Mouse (Mus musculus) liver, postnatal 0 days (tissue): ENCODE data around the gene Ppp6r3. TPM values are rescaled to one million over a fixed set of nuclear protein-coding genes. Genes with fewer than 3 reads are reported as not detected.

Source experiments
- ATAC-seq: fragments of 200-750 bp; cut with Nextera tagmentation; 2 replicates; pipeline ENCODE4 v1.8.0; 2017; ENCODE audit warnings: mild to moderate bottlenecking, moderate library complexity
- DNase-seq: peaks from one replicate; pipeline ENCODE4 v3.0.0-alpha.2; 2016
- H3K27ac ChIP-seq: fragments of 300-500 bp; sonication (generic); 2 replicates; pipeline ENCODE4 v1.5.1; 2014; ENCODE audit warnings: antibody characterized with exemption, moderate library complexity, mild to moderate bottlenecking, low read depth
- H3K27me3 ChIP-seq: fragments of 300-500 bp; sonication (generic); 2 replicates; pipeline ENCODE4 v1.6.1; 2014; ENCODE audit warnings: low read length, control low read depth, mixed read lengths; ENCODE audit not compliant: insufficient read depth
- H3K36me3 ChIP-seq: fragments of 300-500 bp; sonication (generic); replicated peaks from 2 replicates; pipeline ENCODE4 v1.6.1; 2014; ENCODE audit warnings: mild to moderate bottlenecking, control low read depth, low read length, moderate library complexity, mixed read lengths; ENCODE audit not compliant: insufficient read depth
- H3K4me1 ChIP-seq: fragments of 300-500 bp; sonication (generic); 2 replicates; pipeline ENCODE4 v1.6.1; 2014; ENCODE audit warnings: antibody characterized with exemption, mild to moderate bottlenecking, control low read depth; ENCODE audit not compliant: insufficient read depth
- H3K4me2 ChIP-seq: fragments of 300-500 bp; sonication (generic); 2 replicates; pipeline ENCODE4 v1.6.1; 2014; ENCODE audit warnings: low read depth, mild to moderate bottlenecking, low read length, moderate library complexity, mixed read lengths
- H3K4me3 ChIP-seq: fragments of 300-500 bp; sonication (generic); 2 replicates; pipeline ENCODE4 v1.5.1; 2014; ENCODE audit warnings: low read depth, low read length
- H3K9ac ChIP-seq: fragments of 300-500 bp; sonication (generic); replicated peaks from 2 replicates; pipeline ENCODE4 v1.6.1; 2014; ENCODE audit warnings: mild to moderate bottlenecking, moderate library complexity
- H3K9me3 ChIP-seq: fragments of 300-500 bp; sonication (generic); 2 replicates; pipeline ENCODE4 v1.6.1; 2016; ENCODE audit warnings: mild to moderate bottlenecking, control low read depth, low read length, mixed read lengths
- CTCF ChIP-seq: sonication (generic); IDR thresholded peaks from 2 replicates; pipeline ENCODE4 v1.5.1; 2016; ENCODE audit warnings: antibody characterized with exemption, low read depth
- EP300 ChIP-seq: IDR thresholded peaks from 2 replicates; pipeline ENCODE4 v1.6.1; 2016; ENCODE audit warnings: antibody characterized with exemption, low read depth, mild to moderate bottlenecking
- WGBS: fragments of 180-500 bp; shearing (Covaris S2); extraction: QIAGEN DNeasy Blood & Tissue Kit; methylation state at CpG from one replicate; pipeline ENCODE4 v1.1.7; 2014; ENCODE audit not compliant: insufficient replicate concordance; 5-methylcytosine and 5-hydroxymethylcytosine counted together
- polyA plus RNA-seq: library from polyadenylated mRNA; unstranded; fragments of >200 nt; fragmentation: Nextera tagmentation; extraction: Ambion mirVana; gene quantifications from 2 replicates; pipeline ENCODE4 v1.2.1, GENCODE M21; 2015

The Ppp6r3 gene
- polyA plus RNA-seq, 1 experiment from 2014 or later: 16.4 TPM

DNA sequence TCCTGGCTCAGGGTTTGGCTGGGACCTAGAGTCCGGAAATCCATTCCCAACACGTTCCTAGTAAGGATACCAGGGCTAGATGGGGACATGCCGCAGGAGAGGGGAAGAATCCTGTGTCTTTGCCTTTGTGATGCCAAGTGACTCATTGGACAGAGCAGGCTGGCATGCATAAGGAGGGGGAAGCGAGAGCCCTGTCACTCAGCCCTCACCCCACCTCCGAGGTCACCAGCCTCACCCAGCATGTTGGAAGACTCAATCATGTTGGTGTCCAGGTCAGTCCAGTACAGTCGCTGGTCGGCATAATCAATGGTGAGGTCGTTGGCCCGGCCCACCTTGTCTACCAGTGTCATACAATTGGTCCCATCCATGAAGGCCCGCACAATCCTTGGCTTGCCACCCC, 38.4 kb upstream of the Ppp6r3 start:
- Histone ChIP-seq H3K36me3 (peaks cover 64% of the 10 kb centered on the region), H3K27me3 (no peaks in the 10 kb centered on the region), H3K27ac (no peak overlapping the region), H3K4me2 (no peak overlapping the region), H3K9ac (no peak overlapping the region), H3K9me3 (no peaks in the 10 kb centered on the region), H3K4me3 (no peak overlapping the region), H3K4me1 (no peaks in the 10 kb centered on the region; the same call in 1 of the 2 replicates)
- DNase-seq (no peak), ATAC-seq (peak; percentile 26; the same call in 1 of the 2 replicates)
- 79% methylated on average over 10 of the region's 10 CpGs for WGBS
- TF ChIP-seq EP300 (no peak), CTCF (no peak)

DNA sequence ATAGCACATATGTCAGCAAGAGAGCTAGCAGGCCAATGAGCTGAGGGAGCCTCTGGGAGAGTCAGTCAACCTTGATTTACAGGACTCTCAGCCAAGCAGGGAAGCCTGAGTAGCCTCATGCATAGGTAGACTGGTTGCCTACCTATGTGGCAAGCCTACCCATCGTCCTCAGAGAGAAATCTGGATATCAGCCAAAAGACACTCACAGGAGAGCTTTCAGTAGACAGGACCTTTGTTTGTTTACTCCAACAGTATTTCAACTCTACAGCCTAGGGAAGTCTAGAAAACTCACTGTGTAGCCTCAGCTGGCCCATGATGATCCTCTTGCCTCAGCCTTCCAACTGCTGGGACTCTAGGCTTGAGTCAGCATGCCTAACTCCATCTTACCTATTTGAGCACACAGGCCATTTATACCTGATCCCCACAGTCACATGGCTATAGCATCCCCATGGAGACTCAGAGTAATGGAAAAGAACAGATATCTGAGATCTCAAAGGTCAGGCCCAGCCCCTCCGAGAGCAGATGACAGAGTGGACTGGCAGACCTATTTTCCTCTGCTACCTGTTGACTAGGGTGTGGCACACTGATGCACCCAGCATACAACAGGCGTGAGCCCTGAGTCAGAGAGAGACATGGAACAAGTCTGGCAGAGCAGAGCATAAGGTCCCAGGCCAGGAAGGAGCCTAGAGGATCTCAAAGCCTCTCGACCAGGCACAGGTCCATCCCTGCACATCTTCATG, 37.2 kb upstream of the Ppp6r3 start:
- Histone ChIP-seq H3K4me1 (no peaks in the 10 kb centered on the region; the same call in 1 of the 2 replicates), H3K4me3 (no peak overlapping the region), H3K27ac (no peak overlapping the region), H3K9ac (no peak overlapping the region), H3K27me3 (no peaks in the 10 kb centered on the region), H3K9me3 (no peaks in the 10 kb centered on the region), H3K36me3 (peaks cover 59% of the 10 kb centered on the region), H3K4me2 (no peak overlapping the region)
- DNase-seq (no peak), ATAC-seq (peak; percentile 82)
- TF ChIP-seq CTCF (no peak), EP300 (no peak)
- WGBS: 62% methylated on average over 4 of the region's 4 CpGs

GRCm38 (mm10) chr19:3611730-3612129, 36.2 kb upstream of the Ppp6r3 start:
- H3K4me1 ChIP-seq: no peaks in the 10 kb centered on the region; the same call in 1 of the 2 replicates
- no peak overlapping the region for H3K4me3 ChIP-seq
- no peaks in the 10 kb centered on the region for H3K27me3 ChIP-seq
- ATAC-seq: no peak
- no peak overlapping the region for H3K4me2 ChIP-seq
- DNase-seq: no peak
- H3K27ac ChIP-seq: no peak overlapping the region
- no peaks in the 10 kb centered on the region for H3K9me3 ChIP-seq
- TF ChIP-seq CTCF (no peak), EP300 (no peak)
- H3K36me3 ChIP-seq: peaks cover 52% of the 10 kb centered on the region
- WGBS: 67% methylated on average over 8 of the region's 8 CpGs
- no peak overlapping the region for H3K9ac ChIP-seq

GRCm38 (mm10) chr19:3610886-3611285, 35.3 kb upstream of the Ppp6r3 start:
- TF ChIP-seq EP300 (no peak), CTCF (no peak)
- no peak overlapping the region for H3K4me3 ChIP-seq
- peaks cover 50% of the 10 kb centered on the region for H3K36me3 ChIP-seq
- H3K9me3 ChIP-seq: no peaks in the 10 kb centered on the region
- DNase-seq (no peak), ATAC-seq (no peak)
- H3K9ac ChIP-seq: no peak overlapping the region
- H3K4me2 ChIP-seq: no peak overlapping the region
- H3K27ac ChIP-seq: no peak overlapping the region
- WGBS: 95% methylated on average over 2 of the region's 2 CpGs
- no peaks in the 10 kb centered on the region for H3K27me3 ChIP-seq
- no peaks in the 10 kb centered on the region; the same call in 1 of the 2 replicates for H3K4me1 ChIP-seq

GRCm38 (mm10) chr19:3609826-3610225, 34.3 kb upstream of the Ppp6r3 start:
- H3K4me1 ChIP-seq: no peaks in the 10 kb centered on the region; the same call in 1 of the 2 replicates
- ATAC-seq: no peak
- 75% methylated on average over 10 of the region's 10 CpGs for WGBS
- no peak overlapping the region for H3K4me2 ChIP-seq
- H3K9ac ChIP-seq: no peak overlapping the region
- no peaks in the 10 kb centered on the region for H3K9me3 ChIP-seq
- DNase-seq: no peak
- TF ChIP-seq EP300: no peak
- no peak for TF ChIP-seq CTCF
- H3K27me3 ChIP-seq: no peaks in the 10 kb centered on the region
- no peak overlapping the region for H3K4me3 ChIP-seq
- peaks cover 48% of the 10 kb centered on the region for H3K36me3 ChIP-seq
- no peak overlapping the region for H3K27ac ChIP-seq

- Histone ChIP-seq H3K36me3 (peaks cover 73% of the 10 kb centered on the region), H3K4me3 (no peak overlapping the region), H3K9ac (no peak overlapping the region), H3K4me1 (no peaks in the 10 kb centered on the region), H3K4me2 (no peak overlapping the region), H3K27me3 (no peaks in the 10 kb centered on the region), H3K27ac (no peak overlapping the region), H3K9me3 (no peaks in the 10 kb centered on the region)
- 81% methylated on average over 5 of the region's 5 CpGs for WGBS
- no peak for ATAC-seq
- DNase-seq: no peak
- TF ChIP-seq CTCF (no peak), EP300 (no peak)
Measured at GRCm38 (mm10) chr19:3594316-3594715, 18.8 kb upstream of the Ppp6r3 start.
